Mouse (Mus musculus): Measurements from ENCODE around the gene Ppib.

Ppib gene

GRCm38 (mm10) chr9:66059583-66060307 is at the start of gene Ppib:
Ppib (plus strand) TSS chr9:66060222.
- peak; percentile 99 for DNase-seq

GRCm38 (mm10) chr9:66020601-66021000 is 39.4 kb upstream of the Ppib start:
- no peak for DNase-seq

- no peak for DNase-seq
Observed at GRCm38 (mm10) chr9:66038082-66038481, 21.9 kb upstream of the Ppib start.

GRCm38 (mm10) chr9:66038581-66038980 is 21.4 kb upstream of the Ppib start:
- DNase-seq = no peak

- no peak for DNase-seq
Observed at GRCm38 (mm10) chr9:66039290-66039689, 20.7 kb upstream of the Ppib start.

GRCm38 (mm10) chr9:66040801-66041200 is 19.2 kb upstream of the Ppib start:
- no peak for DNase-seq

DNA sequence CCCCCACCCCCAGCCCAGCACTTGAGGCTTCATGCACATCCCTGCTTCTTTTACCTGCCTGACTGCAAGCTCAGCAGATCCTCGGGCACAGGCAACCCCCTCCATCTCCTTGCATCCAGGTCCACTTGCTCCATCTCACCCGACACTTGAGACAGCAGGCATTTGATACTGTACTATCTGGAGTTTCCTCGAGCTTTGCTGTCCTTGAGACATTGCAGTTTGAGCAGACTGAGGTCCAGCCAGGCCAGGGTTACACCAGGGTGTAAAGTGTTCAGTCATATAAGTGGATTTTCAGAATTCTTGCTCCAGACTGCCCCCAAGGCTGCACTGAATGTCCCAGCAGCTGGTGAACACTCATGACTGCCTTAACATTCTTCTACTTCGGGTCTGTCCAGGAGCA is 17.7 kb upstream of the Ppib start:
- no peak for DNase-seq

DNA sequence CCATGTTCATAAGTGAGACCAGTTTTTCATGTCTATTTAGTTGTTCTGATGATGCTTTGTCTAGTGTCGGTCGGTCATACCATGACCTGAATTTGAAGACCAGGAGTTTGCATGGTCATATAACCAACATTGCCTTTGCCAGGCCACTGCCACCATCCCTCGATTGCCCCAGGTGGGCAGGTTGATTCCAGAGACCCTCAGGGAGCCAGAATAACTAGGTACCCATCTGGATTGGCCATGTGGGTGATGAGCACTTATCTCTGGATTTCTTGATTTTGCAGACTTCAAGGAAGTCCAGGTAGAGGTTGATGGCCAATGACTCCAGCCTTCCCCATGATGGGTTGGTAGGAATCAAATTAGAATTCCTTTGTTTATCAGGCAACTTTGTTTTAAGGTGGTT is 16.8 kb upstream of the Ppib start:
- DNase-seq = no peak

GRCm38 (mm10) chr9:66049931-66050601 is 10.0 kb upstream of the Ppib start:
- no peak for DNase-seq

GRCm38 (mm10) chr9:66051493-66051892 is 8.5 kb upstream of the Ppib start:
- DNase-seq = no peak

DNA sequence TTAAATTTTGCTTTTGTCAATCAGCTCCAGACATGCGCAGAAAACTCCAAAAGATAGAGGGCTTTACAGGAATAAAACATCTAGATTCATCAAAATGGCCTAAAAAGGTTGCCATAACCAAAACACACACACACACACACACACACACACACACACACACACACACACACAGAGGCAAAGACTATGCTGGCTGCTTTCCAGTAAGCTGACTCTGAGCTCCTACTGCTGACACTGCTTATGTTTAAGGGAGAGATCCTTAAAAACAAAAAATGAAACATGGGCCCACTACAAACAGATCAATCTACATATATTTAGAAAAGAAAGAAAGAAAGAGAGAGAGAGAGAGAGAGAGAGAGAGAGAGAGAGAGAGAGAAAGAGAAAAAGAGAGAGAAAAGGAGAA is 7.3 kb upstream of the Ppib start:
- no peak for DNase-seq

- no peak for DNase-seq
Observed at GRCm38 (mm10) chr9:66053620-66054019, 6.4 kb upstream of the Ppib start.

DNA sequence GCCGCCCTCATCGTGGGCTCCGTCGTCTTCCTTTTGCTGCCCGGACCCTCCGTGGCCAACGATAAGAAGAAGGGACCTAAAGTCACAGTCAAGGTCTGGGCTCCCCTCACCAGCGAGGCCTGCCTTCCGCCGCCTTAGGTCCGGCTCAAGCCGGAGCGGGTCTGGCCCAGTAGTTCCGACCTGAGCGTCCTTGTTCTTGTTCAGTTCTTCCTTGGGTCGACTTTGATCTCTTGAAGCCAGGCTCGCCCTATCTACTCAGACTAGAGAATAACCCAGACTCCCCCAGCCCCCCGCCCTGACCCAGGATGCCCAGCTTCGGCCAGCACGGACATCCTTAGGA is 256 bp downstream of the Ppib start:
- no peak for DNase-seq

DNA sequence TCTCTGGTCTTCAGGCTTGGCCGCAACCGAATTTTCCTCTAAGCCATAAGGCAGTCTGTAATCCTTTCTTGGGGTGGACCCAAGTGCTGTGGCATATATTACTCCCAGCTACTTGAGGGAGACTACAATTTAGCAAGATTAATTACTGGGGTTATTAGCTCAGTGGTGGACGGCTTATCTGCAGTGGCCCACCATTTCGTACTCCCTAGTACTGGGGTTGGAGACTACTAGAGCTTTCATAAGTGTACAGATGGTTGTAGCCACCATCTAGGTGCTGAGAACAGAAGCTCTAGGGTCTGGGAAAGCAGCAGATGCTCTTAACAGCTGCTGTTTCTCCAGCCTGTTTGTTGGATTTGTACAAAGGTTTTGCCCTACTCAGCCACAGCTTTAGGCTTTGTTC is 964 bp downstream of the Ppib start:
- no peak for DNase-seq

DNA sequence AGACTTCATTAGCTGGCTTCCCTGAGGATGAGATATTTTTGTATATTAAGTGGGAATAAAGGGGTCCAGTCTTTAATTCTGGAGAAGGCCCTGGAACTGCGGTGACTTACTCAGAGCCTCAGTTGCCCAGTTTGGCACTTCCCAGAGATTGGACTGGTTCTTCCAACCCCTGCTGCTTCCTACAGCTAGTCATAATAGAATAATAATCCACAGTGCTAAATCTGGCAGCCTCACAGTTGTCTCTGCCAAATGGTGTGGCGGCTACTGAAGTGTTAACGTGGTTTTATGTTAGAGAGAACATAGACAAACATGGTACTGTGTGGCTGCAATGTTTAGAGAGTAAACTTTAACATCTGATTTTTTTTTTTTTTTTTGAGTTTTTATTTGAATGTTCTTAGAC is 1.6 kb downstream of the Ppib start:
- no peak for DNase-seq

- DNase-seq = no peak
Observed at GRCm38 (mm10) chr9:66063446-66063845, 3.4 kb downstream of the Ppib start.

DNA sequence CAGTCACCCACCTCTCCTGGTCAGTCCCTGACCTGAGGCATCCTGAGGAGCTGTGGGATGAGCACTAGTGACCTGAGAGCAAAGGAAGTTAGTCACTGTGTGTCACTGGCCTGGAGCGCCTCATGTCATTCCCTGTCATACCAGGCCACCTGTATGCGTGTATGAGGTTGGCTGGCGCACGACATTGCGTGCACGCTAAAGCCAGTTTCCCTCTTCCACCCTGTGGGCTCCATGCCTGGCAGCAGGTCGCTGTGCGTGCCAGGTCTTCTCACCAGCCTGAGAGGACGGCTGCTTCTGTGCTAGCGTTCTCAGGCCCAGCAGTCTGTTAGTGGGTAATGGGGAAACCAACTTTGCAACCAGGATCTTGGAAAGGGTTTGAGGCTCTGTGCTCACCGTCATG is 4.3 kb downstream of the Ppib start:
- DNase-seq = no peak

GRCm38 (mm10) chr9:66066791-66067190 is 6.8 kb downstream of the Ppib start:
- DNase-seq = no peak

- peak; percentile 75 for DNase-seq
Observed at GRCm38 (mm10) chr9:66067542-66067941, 7.5 kb downstream of the Ppib start.

DNA sequence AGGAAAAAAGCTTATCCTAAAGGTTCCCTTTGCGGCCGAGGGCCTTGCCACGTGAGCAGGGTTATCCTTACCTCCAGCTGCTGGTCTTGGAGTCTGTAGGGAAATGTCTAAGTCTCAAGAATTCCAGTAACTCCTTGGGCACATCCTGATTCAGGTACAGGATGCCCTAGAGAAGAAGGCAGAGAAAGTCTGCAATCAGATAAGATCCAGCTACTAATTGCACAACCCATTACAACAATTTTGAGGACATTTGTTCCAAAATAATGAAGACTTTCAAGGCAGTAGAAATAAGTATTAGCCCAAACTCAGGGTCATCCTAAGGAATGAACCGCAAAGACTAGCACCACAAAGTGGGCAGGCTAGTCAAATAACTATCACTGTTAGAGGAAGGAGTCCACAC is 8.0 kb downstream of the Ppib start:
- no peak for DNase-seq

- peak; percentile 60 for DNase-seq
Observed at GRCm38 (mm10) chr9:66068971-66069391, 9.0 kb downstream of the Ppib start.

DNA sequence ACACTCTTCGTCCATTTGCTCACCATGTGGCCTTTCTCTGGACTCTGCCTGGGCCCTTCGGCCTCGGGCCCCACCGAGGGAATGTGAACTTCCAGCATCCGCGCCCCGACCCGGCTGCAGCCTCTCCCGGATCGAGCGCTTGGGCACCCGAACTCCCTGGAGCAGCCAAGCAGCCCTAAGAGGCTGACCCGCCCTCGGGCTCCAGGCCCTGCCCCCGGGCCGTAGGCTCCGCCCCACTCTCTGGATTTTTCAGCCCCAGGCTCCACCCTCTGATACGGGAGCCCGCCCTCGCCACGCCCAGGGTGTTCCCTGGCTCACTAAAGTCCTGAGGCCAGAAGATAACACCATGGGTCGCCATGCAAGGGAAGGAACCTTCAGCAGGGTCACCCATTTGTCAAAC is 9.6 kb downstream of the Ppib start, which contains the start of gene Snx22:
TSS of gene Snx22 (minus strand) at position 137 of the 400 bp plus-strand sequence.
- DNase-seq = peak; percentile 89

DNA sequence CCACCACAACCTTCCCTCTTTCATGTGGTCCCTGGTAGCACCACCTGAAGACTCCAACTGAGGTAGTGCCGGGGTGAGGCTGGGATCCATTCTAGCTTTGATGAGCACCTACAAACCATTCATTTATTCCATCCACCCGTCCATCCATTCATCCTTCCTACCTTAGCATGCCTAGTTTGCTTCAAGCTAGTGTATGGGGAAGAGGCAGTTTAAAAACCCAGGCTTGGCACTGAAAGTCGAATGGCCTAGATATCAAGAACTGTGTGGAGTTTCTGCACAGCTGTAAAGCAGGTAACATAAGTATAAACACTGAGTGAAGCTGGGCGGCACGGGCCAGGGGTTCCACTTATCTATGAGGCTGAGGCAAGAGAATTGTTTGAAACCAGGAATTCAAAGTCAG is 10.1 kb downstream of the Ppib start:
- DNase-seq = no peak

DNA sequence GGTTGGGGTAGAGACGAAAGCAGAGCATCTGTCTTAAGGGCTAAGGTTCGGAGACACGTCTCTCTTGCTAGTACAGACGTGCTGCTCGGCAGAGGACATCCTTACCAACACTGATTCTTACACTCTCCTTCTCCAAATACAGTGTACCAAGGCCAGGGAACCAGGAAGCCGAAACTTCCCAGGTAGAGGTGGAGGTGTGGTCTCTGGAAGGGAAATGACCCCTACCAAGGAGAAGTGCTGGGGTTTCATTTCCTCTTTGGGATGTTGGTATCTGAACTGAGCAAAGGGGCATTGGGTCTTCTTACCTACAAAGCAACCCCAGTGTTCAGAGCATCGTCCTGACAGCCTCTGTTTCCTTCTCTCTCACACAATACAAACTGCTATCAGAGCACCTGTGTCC is 12.7 kb downstream of the Ppib start:
- DNase-seq = no peak

DNA sequence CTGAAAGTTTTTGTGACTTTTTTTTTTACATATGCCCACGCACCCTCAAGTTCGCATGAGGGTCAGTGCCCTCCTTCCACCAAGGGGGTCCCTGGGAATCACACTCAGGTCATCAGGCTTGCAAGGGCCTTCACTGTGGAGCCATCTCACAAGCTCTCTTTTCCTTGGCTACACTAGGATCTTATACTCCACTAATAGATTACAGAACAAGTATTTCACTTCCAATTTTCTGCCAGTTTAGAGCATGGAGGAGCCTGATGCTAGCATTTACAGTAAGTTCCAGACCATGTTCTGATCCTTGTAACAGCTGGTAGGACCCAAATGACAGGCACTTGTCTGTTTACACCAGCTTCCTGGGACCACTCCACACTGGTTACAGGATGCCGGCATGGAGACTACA is 18.1 kb downstream of the Ppib start:
- DNase-seq = no peak
